Mouse (Mus musculus) forebrain, postnatal 0 days (tissue): Measurements from ENCODE around the gene Mki67. TPM values are rescaled to one million over a fixed set of nuclear protein-coding genes. Genes with fewer than 3 reads are reported as not detected.

Experiments used
- ATAC-seq: fragments of 200-750 bp; cut with Nextera tagmentation; 2 replicates; pipeline ENCODE4 v1.8.0; 2017; ENCODE audit warnings: mild to moderate bottlenecking, moderate library complexity
- DNase-seq: peaks from one replicate; pipeline ENCODE4 v3.0.0-alpha.2; 2015
- H3K27ac ChIP-seq: fragments of 300-500 bp; sonication (generic); 2 replicates; pipeline ENCODE4 v1.5.1; 2014; ENCODE audit warnings: low read depth, mild to moderate bottlenecking, antibody characterized with exemption, low read length, moderate library complexity, mixed read lengths
- H3K27me3 ChIP-seq: fragments of 300-500 bp; sonication (generic); 2 replicates; pipeline ENCODE4 v1.6.1; 2014; ENCODE audit warnings: mild to moderate bottlenecking, low read length, mixed read lengths; ENCODE audit not compliant: insufficient read depth
- H3K36me3 ChIP-seq: fragments of 300-500 bp; sonication (generic); 2 replicates; pipeline ENCODE4 v1.6.1; 2014; ENCODE audit warnings: mild to moderate bottlenecking, moderate library complexity; ENCODE audit not compliant: insufficient read depth
- H3K4me1 ChIP-seq: fragments of 300-500 bp; sonication (generic); 2 replicates; pipeline ENCODE4 v1.6.1; 2014; ENCODE audit warnings: antibody characterized with exemption; ENCODE audit not compliant: insufficient read depth
- H3K4me2 ChIP-seq: fragments of 300-500 bp; sonication (generic); 2 replicates; pipeline ENCODE4 v1.6.1; 2014; ENCODE audit warnings: low read depth, mild to moderate bottlenecking, moderate library complexity
- H3K4me3 ChIP-seq: fragments of 300-500 bp; sonication (generic); 2 replicates; pipeline ENCODE4 v1.5.1; 2014; ENCODE audit warnings: low read depth, low read length, mixed read lengths
- H3K9ac ChIP-seq: fragments of 300-500 bp; sonication (generic); 2 replicates; pipeline ENCODE4 v1.6.1; 2014; ENCODE audit warnings: mild to moderate bottlenecking
- H3K9me3 ChIP-seq: fragments of 300-500 bp; sonication (generic); 2 replicates; pipeline ENCODE4 v1.6.1; 2016; ENCODE audit warnings: low read length
- CTCF ChIP-seq: sonication (generic); IDR thresholded peaks from 2 replicates; pipeline ENCODE4 v1.5.1; 2016; ENCODE audit warnings: antibody characterized with exemption, control low read depth, low read depth
- WGBS: fragments of 180-500 bp; shearing (Covaris S2); extraction: QIAGEN DNeasy Blood & Tissue Kit; methylation state at CpG from one replicate; pipeline ENCODE4 v1.1.7; 2014; 5-methylcytosine and 5-hydroxymethylcytosine counted together
- polyA plus RNA-seq: library from polyadenylated mRNA; unstranded; fragments of >200 nt; fragmentation: Nextera tagmentation; extraction: Ambion mirVana; gene quantifications from 2 replicates; pipeline ENCODE4 v1.2.1, GENCODE M21; 2015
- total RNA-seq: library from RNA; depleted of rRNA; stranded (reverse); fragments of >200 nt; gene quantifications from 2 replicates; pipeline ENCODE4 v1.2.3, GENCODE M21; 2014

The Mki67 gene
- total and polyA plus RNA-seq, 2 experiments from 2014 or later, result 4.0 to 15.8 TPM

DNA sequence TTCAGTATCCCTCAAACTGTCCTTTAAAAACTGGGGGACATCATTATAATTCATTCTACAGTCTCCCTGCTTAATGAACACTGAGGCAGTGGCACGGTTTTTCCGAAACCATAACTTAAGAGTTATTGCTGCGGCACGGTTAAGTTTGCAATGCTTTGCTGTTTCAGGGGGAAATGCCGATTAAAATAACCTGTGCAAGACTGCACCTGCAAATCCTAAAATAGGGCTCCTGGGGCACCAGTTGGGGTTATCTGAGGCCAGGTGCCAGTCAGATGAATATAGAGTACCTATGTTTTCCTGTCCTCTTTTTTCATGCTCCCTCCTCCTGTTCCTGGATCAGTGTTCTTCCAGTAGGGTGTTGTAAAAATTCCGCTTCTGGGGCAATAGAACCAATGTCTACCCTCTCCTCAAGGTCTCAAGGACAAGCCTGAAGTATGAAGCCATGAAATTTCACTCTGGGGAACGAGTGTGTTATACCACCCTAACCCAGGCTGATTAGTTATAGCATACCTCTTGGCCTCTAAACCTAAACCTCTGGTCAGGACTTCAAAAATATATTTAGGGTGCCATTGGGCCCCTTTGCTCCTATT lies 902 bp upstream of the Mki67 start:
- peak overlapping the region; percentile 14; the same call in 1 of the 2 replicates for H3K9ac ChIP-seq
- H3K4me1 ChIP-seq, result no peaks in the 10 kb centered on the region
- H3K27ac ChIP-seq, result no peak overlapping the region
- ATAC-seq (no peak; the same call in 1 of the 2 replicates), DNase-seq (no peak)
- H3K27me3 ChIP-seq, result no peaks in the 10 kb centered on the region
- H3K4me3 ChIP-seq, result peak overlapping the region; percentile 58
- H3K36me3 ChIP-seq, result no peaks in the 10 kb centered on the region
- 63% methylated on average over 7 of the region's 7 CpGs for WGBS
- TF ChIP-seq CTCF, result no peak
- H3K9me3 ChIP-seq, result no peaks in the 10 kb centered on the region
- peak overlapping the region; percentile 99 for H3K4me2 ChIP-seq

DNA sequence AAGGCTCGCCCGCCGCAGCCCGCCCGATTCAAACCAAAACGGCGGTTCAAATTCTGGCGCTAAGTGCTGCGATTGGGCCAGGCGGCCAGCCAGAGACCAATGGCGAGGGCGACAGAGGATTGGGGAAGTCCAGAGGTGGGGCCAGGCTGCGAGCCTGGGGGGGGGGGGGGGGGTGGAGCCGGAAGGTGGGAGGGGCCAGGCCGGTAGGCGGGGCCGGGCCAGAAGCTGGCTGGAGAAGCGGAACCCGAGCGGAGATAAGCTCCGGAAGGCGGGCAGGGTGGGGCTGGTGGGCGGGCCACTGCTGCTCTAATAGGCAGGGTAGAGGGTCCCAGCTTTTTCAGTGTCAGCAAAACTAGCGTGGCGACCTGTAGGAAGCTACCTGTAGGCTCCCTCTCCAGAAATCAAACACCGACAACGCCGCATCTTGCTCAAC lies 300 bp upstream of the Mki67 start:
- H3K27ac ChIP-seq, result no peak overlapping the region
- ATAC-seq (peak; percentile 97), DNase-seq (peak; percentile 95)
- no peaks in the 10 kb centered on the region for H3K36me3 ChIP-seq
- H3K4me2 ChIP-seq, result peak overlapping the region; percentile 99
- TF ChIP-seq CTCF, result no peak
- peak overlapping the region; percentile 14 for H3K9ac ChIP-seq
- no peaks in the 10 kb centered on the region for H3K27me3 ChIP-seq
- WGBS, result under 1% methylated on average over 26 of the region's 28 CpGs
- no peaks in the 10 kb centered on the region for H3K4me1 ChIP-seq
- peak overlapping the region; percentile 58 for H3K4me3 ChIP-seq
- no peaks in the 10 kb centered on the region for H3K9me3 ChIP-seq

DNA sequence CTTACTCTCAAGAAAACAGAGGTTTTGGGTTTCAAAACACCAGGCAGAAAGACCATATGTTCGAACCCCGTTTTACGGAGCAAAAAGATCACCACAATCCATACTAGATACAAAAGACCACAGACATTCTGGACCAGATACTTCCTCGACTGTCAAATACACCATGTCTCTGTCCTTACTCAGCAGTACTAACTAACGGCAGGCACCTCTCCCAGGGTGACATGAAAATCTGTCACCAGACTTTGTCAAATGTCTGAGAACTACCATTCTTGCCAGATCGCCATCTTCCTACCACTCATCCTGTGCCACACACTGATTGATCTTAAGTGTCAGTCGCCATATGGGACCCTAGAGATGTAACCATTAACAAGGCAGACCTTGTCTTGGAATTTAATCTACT lies 995 bp downstream of the Mki67 start:
- Histone ChIP-seq H3K9me3 (no peaks in the 10 kb centered on the region), H3K9ac (peak overlapping the region; percentile 37; the same call in 1 of the 2 replicates), H3K4me3 (peak overlapping the region; percentile 58), H3K27me3 (no peaks in the 10 kb centered on the region), H3K36me3 (no peaks in the 10 kb centered on the region), H3K27ac (no peak overlapping the region), H3K4me1 (no peaks in the 10 kb centered on the region), H3K4me2 (peak overlapping the region; percentile 99)
- ATAC-seq (no peak), DNase-seq (no peak)
- no peak for TF ChIP-seq CTCF
- WGBS, result 3% methylated on average over 7 of the region's 7 CpGs

- TF ChIP-seq CTCF, result no peak
- no peak overlapping the region for H3K9ac ChIP-seq
- no peak overlapping the region for H3K4me3 ChIP-seq
- DNase-seq (no peak), ATAC-seq (no peak)
- no peaks in the 10 kb centered on the region for H3K4me1 ChIP-seq
- H3K27ac ChIP-seq, result no peak overlapping the region
- no peaks in the 10 kb centered on the region for H3K9me3 ChIP-seq
- WGBS, result 63% methylated on average over 8 of the region's 8 CpGs
- H3K36me3 ChIP-seq, result no peaks in the 10 kb centered on the region
- H3K27me3 ChIP-seq, result no peaks in the 10 kb centered on the region
- H3K4me2 ChIP-seq, result no peak overlapping the region
These were observed 2.8 kb downstream of the Mki67 start for GRCm38 (mm10) chr7:135713326-135713725.

DNA sequence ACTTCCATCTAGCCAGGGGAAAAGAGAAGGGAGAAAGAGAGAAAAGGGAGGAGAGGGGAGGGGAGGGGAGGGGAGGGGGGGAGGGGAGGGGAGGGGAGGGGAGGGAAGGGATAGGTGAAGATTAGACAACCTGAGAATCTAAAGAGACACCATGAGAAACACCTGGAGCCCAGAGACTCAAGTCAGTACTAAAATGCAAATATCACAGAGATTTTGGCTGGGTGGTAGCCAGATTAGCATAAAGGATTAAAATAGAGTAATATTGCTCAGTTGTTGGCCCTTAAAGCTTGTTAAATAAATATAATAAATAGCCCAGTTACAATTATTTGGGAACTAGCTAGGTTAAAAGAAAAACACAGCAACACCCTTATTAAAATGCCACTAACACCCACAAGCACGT lies 3.6 kb downstream of the Mki67 start:
- DNase-seq (no peak), ATAC-seq (no peak)
- no peak for TF ChIP-seq CTCF
- no peak overlapping the region for H3K4me3 ChIP-seq
- no peaks in the 10 kb centered on the region for H3K36me3 ChIP-seq
- H3K9me3 ChIP-seq, result no peaks in the 10 kb centered on the region
- H3K9ac ChIP-seq, result no peak overlapping the region
- no peak overlapping the region for H3K4me2 ChIP-seq
- no peaks in the 10 kb centered on the region for H3K4me1 ChIP-seq
- no peak overlapping the region for H3K27ac ChIP-seq
- 67% methylated on average over 1 of the region's 1 CpGs for WGBS
- no peaks in the 10 kb centered on the region for H3K27me3 ChIP-seq

DNA sequence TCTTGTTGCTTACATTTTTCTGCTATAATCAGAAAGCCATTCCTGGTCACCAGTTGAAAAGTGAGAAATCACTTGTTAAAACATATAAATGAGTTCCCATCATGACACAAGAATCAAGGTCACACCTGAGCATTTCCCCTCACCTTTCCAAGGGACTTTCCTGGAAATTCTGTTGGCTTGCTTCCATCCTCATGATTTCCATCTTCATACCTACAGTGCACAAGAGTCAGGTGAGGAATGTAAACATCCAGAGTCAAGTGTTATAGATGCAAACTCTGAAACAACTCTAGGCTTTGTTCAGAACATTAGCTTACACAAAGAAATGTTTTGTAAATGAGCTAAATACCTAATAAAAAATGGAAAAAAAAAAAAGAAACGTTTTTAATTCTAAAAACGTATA lies 5.5 kb downstream of the Mki67 start:
- 72% methylated on average over 2 of the region's 2 CpGs for WGBS
- H3K9me3 ChIP-seq, result no peaks in the 10 kb centered on the region
- H3K9ac ChIP-seq, result no peak overlapping the region
- H3K4me1 ChIP-seq, result no peaks in the 10 kb centered on the region
- no peak for TF ChIP-seq CTCF
- H3K27ac ChIP-seq, result no peak overlapping the region
- H3K27me3 ChIP-seq, result no peaks in the 10 kb centered on the region
- ATAC-seq, result no peak
- no peaks in the 10 kb centered on the region for H3K36me3 ChIP-seq
- H3K4me3 ChIP-seq, result no peak overlapping the region
- DNase-seq, result no peak
- no peak overlapping the region for H3K4me2 ChIP-seq

- no peak for ATAC-seq
- H3K4me1 ChIP-seq, result no peaks in the 10 kb centered on the region
These were observed 10.4 kb downstream of the Mki67 start for GRCm38 (mm10) chr7:135705753-135706152.

More at GRCm38 (mm10) chr7:135705753-135706152, 10.4 kb downstream of the Mki67 start:
- 91% methylated on average over 6 of the region's 6 CpGs for WGBS
- DNase-seq, result no peak
- Histone ChIP-seq H3K27me3 (no peaks in the 10 kb centered on the region), H3K9me3 (no peaks in the 10 kb centered on the region), H3K4me2 (no peak overlapping the region), H3K9ac (no peak overlapping the region), H3K27ac (no peak overlapping the region), H3K36me3 (no peaks in the 10 kb centered on the region), H3K4me3 (no peak overlapping the region)
- TF ChIP-seq CTCF, result no peak
